Mouse (Mus musculus): ENCODE measurements at regions not wholly inside any gene's neighbourhood (a gene's known extent, or its start where the extent isn't known, plus 50 kb on each side); places are given as distances from the start of the nearest gene placed in this dataset.

GRCm38 (mm10) chr7:113705929-113706328 is 59.9 kb upstream of the Spon1 start:
- no peak overlapping the region for H3K4me2 ChIP-seq (ENCODE audit: insufficient read depth, low read depth, poor library complexity, severe bottlenecking)
- peak; percentile 44 for TF ChIP-seq RAD21 (IDR thresholded peaks at IDR 0.05; ENCODE audit: low read depth, low read length)
- no peak for TF ChIP-seq NELFE (IDR thresholded peaks at IDR 0.05; ENCODE audit: low read depth, low read length)
- peak; percentile 8 to 60; a peak in 3 of 4 replicates for TF ChIP-seq CTCF (conservative IDR thresholded peaks at IDR 0.05 in 1 of 2, IDR thresholded peaks at IDR 0.05 in 1 of 2; ENCODE audit: low read depth in 2 of 2, low read length in 2 of 2)
- no peak for TF ChIP-seq ELF1 (IDR thresholded peaks at IDR 0.05; ENCODE audit: low read depth, low read length)
- no peak for TF ChIP-seq ETS1 (conservative IDR thresholded peaks at IDR 0.05; ENCODE audit: low read depth, low read length)
- TF ChIP-seq SMC3 (IDR thresholded peaks at IDR 0.05; ENCODE audit: low read depth, low read length), result peak; percentile 47
- H3K9me3 ChIP-seq (replicated peaks; ENCODE audit: low read length), result no peaks in the 10 kb centered on the region
- DNase-seq (ENCODE audit: extremely low read depth), result no peak
- no peaks in the 10 kb centered on the region for H3K36me3 ChIP-seq (replicated peaks in 1 of 2; ENCODE audit: control insufficient read depth in 1 of 2, insufficient read depth in 1 of 2, low read length in 1 of 2)
- H3K79me2 ChIP-seq (replicated peaks; ENCODE audit: control insufficient read depth, extremely low read depth, insufficient read depth, poor library complexity, severe bottlenecking), result no peaks in the 10 kb centered on the region
- dilution Hi-C loops (cut with MboI; ENCODE audit: extremely low pct_ligation_motif_present, extremely low pct_unique_long_range_greater_than_20kb, low sequenced_read_pairs) (no loop called here), in situ Hi-C loops (cut with MboI; ENCODE audit: low pct_ligation_motif_present, low pct_unique_long_range_greater_than_20kb, low sequenced_read_pairs) (loop anchor here (25.0 kb wide), 1 partner anchor 94 kb away; no protein-coding TSS in a partner anchor)
- H3K4me3 ChIP-seq (replicated peaks in 1 of 3; ENCODE audit: low read depth in 2 of 3, low read length in 2 of 3, poor library complexity in 1 of 3), result no peak overlapping the region
- H3K27ac ChIP-seq (ENCODE audit: insufficient read depth, low read depth), result no peak overlapping the region
- H3K4me1 ChIP-seq (ENCODE audit: control insufficient read depth in 1 of 2, insufficient read depth in 2 of 2), result peaks cover 0 to 3% of the 10 kb centered on the region in 2 experiments; a peak in 1 of 4 replicates
- H3K27me3 ChIP-seq (replicated peaks), result no peaks in the 10 kb centered on the region
- no peak overlapping the region for H3K9ac ChIP-seq (ENCODE audit: insufficient read depth, low read depth)

DNA sequence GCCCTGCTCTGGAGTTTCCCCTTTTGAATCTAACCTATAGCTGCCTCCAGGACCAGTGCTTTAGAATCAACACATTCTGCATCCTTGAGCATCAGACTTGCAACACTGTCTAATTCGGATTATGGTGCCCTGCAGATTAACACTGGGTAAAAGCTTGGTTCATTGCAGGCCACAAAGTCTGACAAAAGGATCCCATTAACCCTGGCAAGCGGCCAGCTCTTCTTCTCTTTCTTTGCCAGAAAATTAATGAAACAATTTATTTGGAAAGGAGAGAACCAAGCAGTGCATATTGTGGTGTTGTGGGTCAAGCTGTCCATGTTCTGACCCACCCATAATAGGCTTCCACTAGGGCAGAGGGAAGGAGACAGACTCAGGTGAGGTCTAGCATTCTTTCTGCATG is 58.2 kb upstream of the Spon1 start:
- H3K4me3 ChIP-seq (replicated peaks in 1 of 3; ENCODE audit: low read depth in 2 of 3, low read length in 2 of 3, poor library complexity in 1 of 3), result no peak overlapping the region
- no peaks in the 10 kb centered on the region for H3K36me3 ChIP-seq (replicated peaks in 1 of 2; ENCODE audit: control insufficient read depth in 1 of 2, insufficient read depth in 1 of 2, low read length in 1 of 2)
- H3K4me1 ChIP-seq (ENCODE audit: control insufficient read depth in 1 of 2, insufficient read depth in 2 of 2), result peaks cover 2 to 4% of the 10 kb centered on the region in 2 experiments; a peak in 1 of 4 replicates
- H3K27me3 ChIP-seq (replicated peaks), result no peaks in the 10 kb centered on the region
- dilution Hi-C loops (cut with MboI; ENCODE audit: extremely low pct_ligation_motif_present, extremely low pct_unique_long_range_greater_than_20kb, low sequenced_read_pairs), result no loop called here
- no peak overlapping the region for H3K27ac ChIP-seq (ENCODE audit: insufficient read depth, low read depth)
- TF ChIP-seq GABPA (IDR thresholded peaks at IDR 0.05; ENCODE audit: insufficient replicate concordance, low read depth, low read length) (no peak), CHD1 (IDR thresholded peaks at IDR 0.05; ENCODE audit: low read depth, low read length) (no peak), POLR2AphosphoS2 (IDR thresholded peaks at IDR 0.05; ENCODE audit: low read depth, low read length) (no peak)
- H3K4me2 ChIP-seq (ENCODE audit: insufficient read depth, low read depth, poor library complexity, severe bottlenecking), result no peak overlapping the region
- in situ Hi-C loops (cut with MboI; ENCODE audit: low pct_ligation_motif_present, low pct_unique_long_range_greater_than_20kb, low sequenced_read_pairs), result loop anchor here (25.0 kb wide), 1 partner anchor 95 kb away; no protein-coding TSS in a partner anchor
- H3K79me2 ChIP-seq (replicated peaks; ENCODE audit: control insufficient read depth, extremely low read depth, insufficient read depth, poor library complexity, severe bottlenecking), result no peaks in the 10 kb centered on the region
- no peak overlapping the region for H3K9ac ChIP-seq (ENCODE audit: insufficient read depth, low read depth)
- H3K9me3 ChIP-seq (replicated peaks; ENCODE audit: low read length), result no peaks in the 10 kb centered on the region
- no peak for DNase-seq (ENCODE audit: extremely low read depth)

- H3K4me3 ChIP-seq (replicated peaks in 1 of 3; ENCODE audit: low read depth in 2 of 3, low read length in 2 of 3, poor library complexity in 1 of 3), result no peak overlapping the region
- H3K79me2 ChIP-seq (replicated peaks; ENCODE audit: control insufficient read depth, extremely low read depth, insufficient read depth, poor library complexity, severe bottlenecking), result no peaks in the 10 kb centered on the region
- peaks cover 3% of the 10 kb centered on the region for H3K27me3 ChIP-seq (replicated peaks)
- dilution Hi-C loops (cut with MboI; ENCODE audit: extremely low pct_ligation_motif_present, extremely low pct_unique_long_range_greater_than_20kb, low sequenced_read_pairs) (no loop called here), in situ Hi-C loops (cut with MboI; ENCODE audit: low pct_ligation_motif_present, low pct_unique_long_range_greater_than_20kb, low sequenced_read_pairs) (loop anchor here (25.0 kb wide), 1 partner anchor 98 kb away; no protein-coding TSS in a partner anchor)
- peaks cover 2 to 4% of the 10 kb centered on the region in 2 experiments; a peak in 1 of 4 replicates for H3K4me1 ChIP-seq (ENCODE audit: control insufficient read depth in 1 of 2, insufficient read depth in 2 of 2)
- H3K9me3 ChIP-seq (replicated peaks; ENCODE audit: low read length), result no peaks in the 10 kb centered on the region
- DNase-seq (ENCODE audit: extremely low read depth), result no peak
- H3K9ac ChIP-seq (ENCODE audit: insufficient read depth, low read depth), result no peak overlapping the region
- no peaks in the 10 kb centered on the region for H3K36me3 ChIP-seq (replicated peaks in 1 of 2; ENCODE audit: control insufficient read depth in 1 of 2, insufficient read depth in 1 of 2, low read length in 1 of 2)
- H3K27ac ChIP-seq (ENCODE audit: insufficient read depth, low read depth), result no peak overlapping the region
- H3K4me2 ChIP-seq (ENCODE audit: insufficient read depth, low read depth, poor library complexity, severe bottlenecking), result no peak overlapping the region
- TF ChIP-seq USF2 (conservative IDR thresholded peaks at IDR 0.05; ENCODE audit: low read depth, low read length), result no peak
- TF ChIP-seq NELFE (IDR thresholded peaks at IDR 0.05; ENCODE audit: low read depth, low read length), result no peak
- TF ChIP-seq JUN (IDR thresholded peaks at IDR 0.05; ENCODE audit: insufficient read depth, low read depth, low read length), result no peak
- TF ChIP-seq MXI1 (IDR thresholded peaks at IDR 0.05; ENCODE audit: low read depth, low read length), result no peak
- no peak for TF ChIP-seq HCFC1 (IDR thresholded peaks at IDR 0.05; ENCODE audit: low read depth, low read length)
- no peak for TF ChIP-seq PAX5 (IDR thresholded peaks at IDR 0.05; ENCODE audit: low read length)
- TF ChIP-seq E2F4 (IDR thresholded peaks at IDR 0.05; ENCODE audit: insufficient replicate concordance, low read depth, low read length), result no peak
- TF ChIP-seq ZNF384 (IDR thresholded peaks at IDR 0.05; ENCODE audit: low read depth, low read length), result no peak
- no peak for TF ChIP-seq GABPA (IDR thresholded peaks at IDR 0.05; ENCODE audit: insufficient replicate concordance, low read depth, low read length)
- no peak for TF ChIP-seq MYC (IDR thresholded peaks at IDR 0.05; ENCODE audit: low read depth, low read length)
- no peak for TF ChIP-seq MEF2A (IDR thresholded peaks at IDR 0.05; ENCODE audit: borderline replicate concordance, low read depth, low read length)
- TF ChIP-seq TCF12 (IDR thresholded peaks at IDR 0.05; ENCODE audit: low read depth, low read length), result no peak
- no peak for TF ChIP-seq ELF1 (IDR thresholded peaks at IDR 0.05; ENCODE audit: low read depth, low read length)
- TF ChIP-seq ZMIZ1 (IDR thresholded peaks at IDR 0.05; ENCODE audit: low read depth, low read length), result no peak
- TF ChIP-seq RCOR1 (conservative IDR thresholded peaks at IDR 0.05; ENCODE audit: low read depth, low read length), result no peak
- no peak for TF ChIP-seq SIN3A (IDR thresholded peaks at IDR 0.05; ENCODE audit: low read length)
- no peak for TF ChIP-seq IRF4 (IDR thresholded peaks at IDR 0.05; ENCODE audit: low read depth, low read length)
- TF ChIP-seq NRF1 (IDR thresholded peaks at IDR 0.05; ENCODE audit: low read depth, low read length), result no peak
- TF ChIP-seq CTCF (conservative IDR thresholded peaks at IDR 0.05 in 1 of 2, IDR thresholded peaks at IDR 0.05 in 1 of 2; ENCODE audit: low read depth in 2 of 2, low read length in 2 of 2), result no peak
These were observed 55.1 kb upstream of the Spon1 start for GRCm38 (mm10) chr7:113710541-113711270.

Data from CH12.LX (cell line).